Mouse (Mus musculus): ENCODE measurements around the gene Tnfaip3.

- TF ChIP-seq REST (IDR thresholded peaks at IDR 0.05; ENCODE audit: insufficient read depth, insufficient read length): no peak
- no peak for TF ChIP-seq E2F4 (IDR thresholded peaks at IDR 0.05; ENCODE audit: insufficient read depth)
- no peak for TF ChIP-seq POLR2A (IDR thresholded peaks at IDR 0.05; ENCODE audit: insufficient read length, low read depth)
- TF ChIP-seq CEBPB (IDR thresholded peaks at IDR 0.05; ENCODE audit: insufficient read depth, poor library complexity, severe bottlenecking): no peak
- no peak for TF ChIP-seq USF1 (IDR thresholded peaks at IDR 0.05; ENCODE audit: low read depth)
- no peak for TF ChIP-seq MYOD1 (IDR thresholded peaks at IDR 0.05; ENCODE audit: control insufficient read depth in 1 of 3, insufficient read length in 2 of 3, low read depth in 2 of 3)
Measured at GRCm38 (mm10) chr10:18992971-18993370, 22.5 kb downstream of the Tnfaip3 start.
